Mouse (Mus musculus) limb, embryonic 15.5 days (tissue): ENCODE data around the gene Thrb. TPM values are rescaled to one million over a fixed set of nuclear protein-coding genes. Genes with fewer than 3 reads are reported as not detected.

Experiments
- ATAC-seq: fragments of 200-750 bp; cut with Nextera tagmentation; 2 replicates; pipeline ENCODE4 v1.8.0; 2017; ENCODE audit warnings: low read depth, moderate TSS enrichment; ENCODE audit not compliant: insufficient number of reproducible peaks, low FRiP score, low TSS enrichment
- H3K27ac ChIP-seq: fragments of 300-500 bp; sonication (generic); 2 replicates; pipeline ENCODE4 v1.5.1; 2015; ENCODE audit warnings: moderate library complexity, mild to moderate bottlenecking, inconsistent platforms
- H3K27me3 ChIP-seq: fragments of 300-500 bp; sonication (generic); 2 replicates; pipeline ENCODE4 v1.6.1; 2015; ENCODE audit warnings: inconsistent platforms
- H3K36me3 ChIP-seq: fragments of 300-500 bp; sonication (generic); 2 replicates; pipeline ENCODE4 v1.6.1; 2015; ENCODE audit warnings: inconsistent platforms
- H3K4me1 ChIP-seq: fragments of 300-500 bp; sonication (generic); 2 replicates; pipeline ENCODE4 v1.6.1; 2015; ENCODE audit warnings: inconsistent platforms
- H3K4me2 ChIP-seq: fragments of 300-500 bp; sonication (generic); 2 replicates; pipeline ENCODE4 v1.6.1; 2015; ENCODE audit warnings: mild to moderate bottlenecking, inconsistent platforms
- H3K4me3 ChIP-seq: fragments of 300-500 bp; sonication (generic); 2 replicates; pipeline ENCODE4 v1.5.1; 2015; ENCODE audit warnings: mild to moderate bottlenecking, inconsistent platforms
- H3K9ac ChIP-seq: fragments of 300-500 bp; sonication (generic); 2 replicates; pipeline ENCODE4 v1.6.1; 2015; ENCODE audit warnings: inconsistent platforms
- H3K9me3 ChIP-seq: fragments of 300-500 bp; sonication (generic); 2 replicates; pipeline ENCODE4 v1.6.1; 2016; ENCODE audit warnings: inconsistent platforms
- WGBS: fragments of 180-500 bp; shearing (Covaris S2); methylation state at CpG from one replicate; pipeline ENCODE4 v1.1.7; 2015; 5-methylcytosine and 5-hydroxymethylcytosine counted together
- polyA plus RNA-seq: library from polyadenylated mRNA; unstranded; fragments of >200 nt; fragmentation: Nextera tagmentation; extraction: Ambion mirVana; gene quantifications from 2 replicates; pipeline ENCODE4 v1.2.1, GENCODE M21; 2015

Thrb gene
- polyA plus RNA-seq, 1 experiment from 2014 or later, result 5.1 TPM

DNA sequence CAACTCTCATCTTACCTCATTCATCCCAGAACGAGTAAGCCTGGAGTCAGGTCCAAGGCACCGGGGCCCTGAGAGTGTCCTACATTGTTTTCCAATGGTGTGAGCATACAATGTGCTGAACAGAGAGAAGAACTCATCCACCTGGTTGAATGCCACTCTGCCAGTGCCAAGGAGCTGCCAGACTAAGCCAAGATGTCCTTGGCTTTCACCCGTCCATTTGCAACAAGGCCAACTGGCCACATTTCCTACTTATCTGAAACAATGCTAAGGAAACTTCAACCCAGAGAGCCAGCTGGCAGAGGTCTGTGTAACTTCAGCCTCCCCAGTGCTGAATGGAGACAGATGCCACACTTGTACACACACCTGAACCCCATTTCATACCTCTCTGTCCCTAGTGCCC is 360.6 kb downstream of the Thrb start:
- no peak for ATAC-seq
- H3K9ac ChIP-seq, result no peak overlapping the region
- H3K36me3 ChIP-seq, result no peaks in the 10 kb centered on the region
- WGBS, result 84% methylated on average over 3 of the region's 3 CpGs
- H3K27me3 ChIP-seq, result no peaks in the 10 kb centered on the region
- no peaks in the 10 kb centered on the region for H3K4me1 ChIP-seq
- H3K4me2 ChIP-seq, result no peak overlapping the region
- H3K4me3 ChIP-seq, result no peak overlapping the region
- H3K9me3 ChIP-seq, result no peaks in the 10 kb centered on the region
- no peak overlapping the region for H3K27ac ChIP-seq

DNA sequence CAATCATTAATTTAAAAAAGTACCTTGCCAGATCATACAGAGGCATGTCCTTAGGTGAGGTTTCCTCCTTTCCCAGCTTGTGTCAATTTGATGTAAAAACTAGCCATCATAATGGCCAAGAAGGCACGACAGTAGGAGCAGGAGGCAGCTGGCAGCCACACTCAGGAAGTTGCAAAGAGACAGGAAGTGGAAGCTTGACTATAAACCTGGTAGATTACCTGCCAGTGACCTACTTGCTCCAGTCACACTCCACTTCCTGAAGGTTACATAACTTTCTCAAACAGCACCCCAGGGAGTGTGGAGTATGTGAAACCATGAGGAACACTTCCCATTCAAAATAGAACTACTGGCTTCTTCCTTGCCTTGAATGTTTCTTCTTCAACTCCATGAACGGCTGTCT is 361.7 kb downstream of the Thrb start:
- Histone ChIP-seq H3K27me3 (no peaks in the 10 kb centered on the region), H3K4me2 (no peak overlapping the region), H3K4me1 (no peaks in the 10 kb centered on the region), H3K36me3 (no peaks in the 10 kb centered on the region), H3K9me3 (no peaks in the 10 kb centered on the region), H3K4me3 (no peak overlapping the region), H3K27ac (no peak overlapping the region), H3K9ac (no peak overlapping the region)
- no peak for ATAC-seq
- WGBS, result 67% methylated on average over 2 of the region's 2 CpGs

DNA sequence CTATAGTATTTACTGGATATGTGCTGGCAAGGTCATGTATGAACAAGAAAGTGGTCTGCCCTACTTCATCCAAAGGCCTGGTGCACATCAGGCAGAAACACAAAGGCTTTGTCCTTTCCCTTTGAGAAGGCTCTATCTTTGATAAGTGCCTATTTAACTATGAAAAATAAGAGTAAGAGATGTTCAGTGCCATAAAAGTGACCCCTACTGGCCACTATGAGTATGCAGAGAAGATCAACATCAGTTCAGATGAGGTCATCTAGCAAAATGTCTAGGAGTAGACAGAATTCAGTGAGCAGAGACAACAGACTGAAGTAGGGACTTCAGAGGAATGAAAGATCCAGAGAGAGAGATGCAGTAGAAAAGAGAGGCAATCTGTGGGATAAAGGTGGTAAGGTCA is 362.3 kb downstream of the Thrb start:
- Histone ChIP-seq H3K9me3 (no peaks in the 10 kb centered on the region), H3K27ac (no peak overlapping the region), H3K4me2 (no peak overlapping the region), H3K27me3 (no peaks in the 10 kb centered on the region), H3K4me3 (no peak overlapping the region), H3K9ac (no peak overlapping the region), H3K4me1 (no peaks in the 10 kb centered on the region), H3K36me3 (no peaks in the 10 kb centered on the region)
- ATAC-seq, result no peak

DNA sequence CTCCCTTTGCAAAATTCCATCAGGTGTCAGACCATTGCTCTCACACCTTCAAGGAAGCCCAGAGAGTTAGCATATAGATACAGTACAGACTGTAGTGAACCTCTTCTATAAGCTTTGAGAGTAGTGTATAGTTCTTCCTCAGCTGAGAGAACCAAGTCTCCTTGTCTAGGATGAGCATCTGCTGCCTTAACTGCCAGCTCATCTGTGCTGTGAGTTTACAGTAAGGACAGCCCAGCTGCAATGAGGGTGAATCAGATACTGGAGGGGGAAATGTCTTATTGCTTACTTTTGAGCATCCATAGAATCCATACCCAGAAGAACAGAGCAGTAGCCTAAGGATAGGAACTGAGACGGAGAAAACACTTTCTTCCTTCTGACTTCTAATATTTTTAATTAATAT is 367.8 kb downstream of the Thrb start:
- Histone ChIP-seq H3K9ac (no peak overlapping the region), H3K36me3 (no peaks in the 10 kb centered on the region), H3K9me3 (no peaks in the 10 kb centered on the region), H3K27me3 (no peaks in the 10 kb centered on the region), H3K27ac (no peak overlapping the region), H3K4me3 (no peak overlapping the region), H3K4me2 (no peak overlapping the region), H3K4me1 (no peaks in the 10 kb centered on the region)
- 76% methylated on average over 1 of the region's 1 CpGs for WGBS
- no peak for ATAC-seq

- Histone ChIP-seq H3K4me3 (no peak overlapping the region), H3K4me2 (no peak overlapping the region), H3K36me3 (no peaks in the 10 kb centered on the region), H3K9ac (no peak overlapping the region), H3K27me3 (no peaks in the 10 kb centered on the region), H3K27ac (no peak overlapping the region), H3K9me3 (no peaks in the 10 kb centered on the region), H3K4me1 (no peaks in the 10 kb centered on the region)
- ATAC-seq, result no peak
- WGBS, result 45% methylated on average over 2 of the region's 2 CpGs
Measured at GRCm38 (mm10) chr14:18029181-18029932, 369.3 kb downstream of the Thrb start.

- H3K27me3 ChIP-seq, result no peaks in the 10 kb centered on the region
- 75% methylated on average over 3 of the region's 3 CpGs for WGBS
- no peaks in the 10 kb centered on the region for H3K36me3 ChIP-seq
- H3K4me2 ChIP-seq, result no peak overlapping the region
- no peaks in the 10 kb centered on the region for H3K9me3 ChIP-seq
- H3K9ac ChIP-seq, result no peak overlapping the region
- no peak overlapping the region for H3K4me3 ChIP-seq
- H3K27ac ChIP-seq, result no peak overlapping the region
- no peak for ATAC-seq
- H3K4me1 ChIP-seq, result no peaks in the 10 kb centered on the region
Measured at GRCm38 (mm10) chr14:18031941-18032340, 371.9 kb downstream of the Thrb start.

DNA sequence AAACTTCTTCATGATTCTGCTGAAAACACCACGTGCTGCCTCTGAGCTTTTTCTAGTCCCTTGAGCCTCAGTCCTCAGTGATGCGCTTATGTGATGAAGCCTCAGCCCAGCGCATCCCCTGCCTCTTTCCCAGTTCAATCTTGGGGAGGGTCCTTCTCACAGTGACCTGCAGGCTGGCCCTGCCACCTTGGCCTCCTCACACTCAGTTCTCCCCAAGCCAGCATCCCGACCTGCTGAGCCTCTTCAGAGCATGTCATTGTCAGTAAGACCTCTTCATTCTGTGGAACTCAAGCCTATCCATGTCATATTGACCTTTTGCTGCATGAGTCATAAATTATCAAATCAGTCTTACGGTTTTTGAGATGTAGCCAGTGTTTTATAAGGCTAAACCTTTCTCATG is 376.5 kb downstream of the Thrb start:
- Histone ChIP-seq H3K36me3 (no peaks in the 10 kb centered on the region), H3K27me3 (no peaks in the 10 kb centered on the region), H3K27ac (no peak overlapping the region), H3K4me2 (no peak overlapping the region), H3K9me3 (no peaks in the 10 kb centered on the region), H3K4me1 (no peaks in the 10 kb centered on the region), H3K4me3 (no peak overlapping the region), H3K9ac (no peak overlapping the region)
- ATAC-seq, result no peak
- 73% methylated on average over 5 of the region's 5 CpGs for WGBS

DNA sequence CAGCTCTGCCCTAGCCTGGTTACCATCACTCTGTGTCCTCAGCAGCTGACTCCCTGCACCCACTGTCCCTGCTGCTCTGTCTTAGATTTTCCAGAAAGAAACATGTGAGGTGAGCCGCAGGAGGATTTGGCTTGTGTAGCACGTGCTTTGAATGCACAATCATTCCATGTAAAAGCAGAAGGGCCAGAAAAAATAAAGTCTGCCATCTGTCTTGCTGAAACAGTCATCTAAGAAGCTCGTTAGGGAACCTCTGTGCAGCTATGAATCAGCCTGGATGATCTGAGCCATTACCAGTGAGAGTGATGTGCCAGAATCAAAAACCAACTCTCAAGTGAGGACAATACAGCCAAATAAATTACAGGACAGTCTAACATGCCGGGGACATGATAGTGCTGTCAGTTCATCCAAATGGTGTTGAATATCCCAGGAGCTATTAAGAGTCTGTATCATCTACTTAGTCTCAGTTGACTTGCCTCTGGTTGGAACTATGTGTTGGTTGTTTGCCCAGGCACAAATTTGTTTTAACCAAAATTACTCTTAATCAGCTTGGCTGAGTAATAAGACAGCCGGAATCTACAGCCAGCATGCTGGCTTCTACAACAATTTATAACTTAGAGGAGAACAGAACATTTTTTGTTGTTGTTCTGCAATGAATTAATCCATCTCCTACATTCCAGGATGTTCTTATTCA is 402.2 kb downstream of the Thrb start:
- WGBS, result 61% methylated on average over 5 of the region's 5 CpGs
- no peak for ATAC-seq
- H3K36me3 ChIP-seq, result no peaks in the 10 kb centered on the region

More for the DNA sequence above, 402.2 kb downstream of the Thrb start:
- H3K4me1 ChIP-seq, result no peaks in the 10 kb centered on the region
- no peak overlapping the region for H3K4me3 ChIP-seq
- no peak overlapping the region for H3K4me2 ChIP-seq
- H3K9me3 ChIP-seq, result no peaks in the 10 kb centered on the region
- H3K27ac ChIP-seq, result no peak overlapping the region
- H3K9ac ChIP-seq, result no peak overlapping the region
- H3K27me3 ChIP-seq, result no peaks in the 10 kb centered on the region
